Mouse (Mus musculus) 416B (cell line): Measurements from ENCODE around the gene Gtf2h5.

ENCODE experiments used
- DNase-seq: peaks from one replicate; pipeline ENCODE4 v3.0.0; 2011; ENCODE audit warnings: low read depth

Gtf2h5 gene

GRCm38 (mm10) chr17:6113653-6114052 is 34.1 kb downstream of the Gtf2h5 start:
- no peak for DNase-seq

GRCm38 (mm10) chr17:6115085-6115484 is 35.5 kb downstream of the Gtf2h5 start:
- no peak for DNase-seq

GRCm38 (mm10) chr17:6117148-6117725 is 37.7 kb downstream of the Gtf2h5 start:
- DNase-seq, result no peak

GRCm38 (mm10) chr17:6117917-6118316 is 38.3 kb downstream of the Gtf2h5 start:
- no peak for DNase-seq

- DNase-seq, result no peak
Observed at GRCm38 (mm10) chr17:6118861-6119260, 39.3 kb downstream of the Gtf2h5 start.

DNA sequence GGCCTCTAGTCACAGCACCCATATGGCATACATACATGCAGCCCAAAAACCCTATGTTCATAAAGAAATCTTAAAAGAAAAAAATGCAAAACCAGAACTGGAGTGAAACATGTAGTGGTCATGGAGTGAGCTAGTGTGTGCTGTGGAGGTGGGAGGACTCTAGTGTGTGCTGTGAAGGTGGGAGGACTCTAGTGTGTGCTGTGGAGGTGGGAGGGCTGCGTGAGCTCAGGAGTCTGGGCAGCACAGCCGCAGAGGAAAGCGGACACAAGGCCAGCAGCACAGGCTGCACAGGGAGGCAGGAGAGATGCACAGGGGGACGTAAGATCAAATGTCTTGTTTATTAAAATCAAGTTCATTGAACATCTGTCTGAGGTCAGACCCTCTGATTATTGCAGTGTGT is 44.2 kb downstream of the Gtf2h5 start:
- no peak for DNase-seq

GRCm38 (mm10) chr17:6125441-6125840 is 45.9 kb downstream of the Gtf2h5 start:
- no peak for DNase-seq

DNA sequence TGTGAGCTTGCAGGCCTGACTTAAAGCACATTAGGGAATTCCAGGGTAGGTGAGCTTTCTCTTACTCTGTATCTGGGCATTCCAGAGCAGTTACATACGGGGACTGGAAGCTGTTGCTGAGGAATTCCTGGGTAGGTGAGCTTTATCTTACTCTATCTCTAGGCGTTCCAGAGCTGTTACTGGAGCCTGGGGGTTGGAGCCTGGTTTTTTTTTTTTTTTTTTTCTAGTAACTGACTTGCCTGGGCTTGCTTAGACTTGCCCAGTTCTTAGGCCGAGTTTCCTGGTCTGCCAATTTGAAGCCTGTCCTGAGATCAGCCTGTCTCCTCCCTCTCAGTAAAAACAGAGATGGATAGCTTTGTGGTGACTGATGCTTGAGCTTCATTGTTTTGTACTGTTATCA is 48.5 kb downstream of the Gtf2h5 start:
- DNase-seq, result peak; percentile 37

GRCm38 (mm10) chr17:6129361-6129760 is 49.8 kb downstream of the Gtf2h5 start:
- no peak for DNase-seq

- DNase-seq, result peak; percentile 55
Observed at GRCm38 (mm10) chr17:6131083-6131482, 51.5 kb downstream of the Gtf2h5 start.
